Mouse (Mus musculus) layer of hippocampus, postnatal 14 days (tissue): ENCODE measurements around the gene Card10. TPM values are rescaled to one million over a fixed set of nuclear protein-coding genes. Genes with fewer than 3 reads are reported as not detected.

Experiments used
- DNase-seq, 2 experiments: peaks; one replicate each; pipeline ENCODE4 v3.0.0; 2021 to 2022; ENCODE audit warnings: low spot score in 2 of 2, mixed read lengths in 1 of 2
- total RNA-seq, 2 experiments: library from RNA; stranded (reverse); gene quantifications; 2 replicates each; pipeline ENCODE4 v1.2.3; 2021

Gene Card10
- total RNA-seq, 2 experiments from 2014 or later: 4.8 to 4.9 TPM

DNA sequence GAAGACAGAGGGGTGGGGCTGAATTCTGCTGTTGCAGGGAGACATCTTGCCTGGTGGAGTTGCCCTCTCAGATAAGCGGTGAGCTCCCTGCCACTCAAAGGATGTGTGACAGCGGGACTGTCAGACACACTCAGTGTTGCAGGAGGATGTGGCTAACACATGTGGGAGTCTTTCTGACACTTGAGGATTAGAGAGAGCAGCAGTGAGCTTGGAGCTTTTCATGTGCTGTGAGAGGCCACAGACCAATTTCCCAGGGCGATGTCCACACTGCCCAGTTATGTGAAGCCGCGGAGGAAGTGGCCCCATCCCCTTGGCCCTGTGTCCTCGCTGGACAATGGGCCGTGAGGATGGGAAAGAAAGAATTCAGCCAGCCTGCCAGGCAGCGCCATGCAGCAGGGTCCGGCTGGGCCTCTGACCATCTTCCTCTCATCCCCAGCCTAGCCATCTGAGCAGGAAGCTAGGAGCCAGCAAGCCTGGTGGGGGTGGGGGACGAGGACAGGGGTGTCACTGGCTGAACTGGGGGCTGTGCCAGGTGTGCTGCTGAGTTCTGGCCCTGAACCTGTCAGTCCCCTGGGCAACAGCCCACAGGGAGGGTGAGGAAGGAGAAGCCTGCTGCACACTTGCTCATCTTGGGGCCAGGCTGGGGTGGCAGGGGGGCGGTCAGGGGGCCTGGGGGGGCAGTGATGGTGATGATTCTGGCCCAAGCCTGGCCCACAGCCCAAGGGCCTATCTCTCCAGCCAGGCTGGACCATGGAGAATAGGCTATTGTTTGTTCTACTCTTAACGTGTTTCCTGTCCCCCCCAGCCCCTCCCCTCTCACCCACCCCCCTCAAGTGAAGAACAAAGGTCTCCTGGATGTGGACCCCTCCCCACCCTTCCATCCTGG, 32.6 kb upstream of the Card10 start:
- DNase-seq: no peak

DNA sequence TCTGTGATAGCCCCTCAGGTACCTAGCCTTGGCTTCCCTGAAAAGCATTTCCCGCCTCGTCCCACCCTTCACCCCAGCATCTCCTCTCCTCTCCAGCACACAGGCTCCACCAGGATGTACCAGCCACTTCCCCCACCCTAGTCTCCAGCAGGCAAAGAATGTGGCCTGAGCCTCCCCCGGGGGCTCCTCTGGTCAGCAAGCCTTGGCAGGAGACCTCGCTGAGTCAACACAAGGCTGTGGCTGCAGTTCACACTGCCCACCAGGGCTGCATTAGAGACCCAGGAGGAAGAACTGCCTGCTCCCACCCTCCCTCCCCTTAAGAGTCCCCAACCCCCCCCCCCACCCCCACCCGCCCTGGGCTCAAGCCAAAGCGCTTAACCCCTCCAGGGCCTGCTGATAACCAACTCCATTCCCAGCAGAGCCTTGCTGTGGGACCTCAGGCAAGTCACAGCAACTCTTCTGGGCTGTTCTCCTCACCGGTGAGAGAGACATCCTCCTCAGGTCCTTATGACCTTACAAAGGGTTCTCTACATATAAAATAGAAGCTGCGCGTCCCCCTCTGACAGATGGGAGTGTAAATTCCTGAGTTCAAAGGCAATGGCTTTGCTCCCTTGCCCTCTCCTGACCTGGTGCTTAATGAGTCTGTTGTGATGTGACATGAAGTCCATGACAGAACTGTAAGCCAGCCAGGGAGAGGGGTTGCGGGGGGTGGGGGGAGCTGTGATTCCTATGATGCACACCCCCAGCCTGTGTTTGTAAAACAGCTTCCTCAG, 31.6 kb upstream of the Card10 start:
- no peak for DNase-seq

DNA sequence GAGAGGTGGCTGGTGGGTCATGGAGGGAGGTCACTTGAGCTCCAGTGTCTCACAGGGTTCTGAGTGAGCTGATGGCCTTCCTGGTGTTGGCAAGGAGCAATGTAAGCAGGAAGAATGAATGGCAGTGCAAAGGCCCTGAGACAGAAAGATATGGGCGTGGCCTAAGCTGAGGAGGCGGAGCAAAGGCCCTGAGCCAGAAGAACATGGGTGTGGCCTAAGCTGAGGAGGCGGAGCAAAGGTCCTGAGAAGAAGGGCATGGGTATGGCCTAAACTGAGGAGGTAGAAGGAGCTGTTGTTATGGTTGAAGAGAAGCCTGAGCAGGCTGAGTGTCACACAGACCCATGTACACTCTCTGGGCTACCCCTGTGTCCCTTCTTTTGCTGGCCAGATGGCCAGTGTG, 30.7 kb upstream of the Card10 start:
- no peak for DNase-seq

DNA sequence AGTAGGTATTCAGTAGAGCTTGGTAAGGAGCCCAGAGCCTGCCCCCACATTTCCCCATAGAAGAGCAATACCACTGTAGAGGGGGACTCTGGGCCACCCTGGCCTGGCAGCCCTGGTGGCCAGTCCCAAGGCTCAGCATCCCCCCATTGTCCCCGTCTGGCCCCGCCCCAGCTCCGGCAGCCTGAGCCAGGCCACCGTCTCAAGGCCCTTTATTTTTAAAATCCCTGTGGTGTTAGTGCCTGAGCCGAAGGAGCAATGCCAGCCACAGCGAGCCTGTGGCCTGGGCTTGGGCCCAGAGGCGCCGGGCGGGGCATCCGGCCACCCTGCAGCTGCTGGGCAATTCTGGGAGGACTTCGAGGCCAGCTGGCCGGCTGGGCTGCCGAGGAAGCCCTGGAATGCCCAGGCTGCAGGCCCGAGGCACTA, 29.9 kb upstream of the Card10 start:
- DNase-seq: peak; percentile 75 to 83

DNA sequence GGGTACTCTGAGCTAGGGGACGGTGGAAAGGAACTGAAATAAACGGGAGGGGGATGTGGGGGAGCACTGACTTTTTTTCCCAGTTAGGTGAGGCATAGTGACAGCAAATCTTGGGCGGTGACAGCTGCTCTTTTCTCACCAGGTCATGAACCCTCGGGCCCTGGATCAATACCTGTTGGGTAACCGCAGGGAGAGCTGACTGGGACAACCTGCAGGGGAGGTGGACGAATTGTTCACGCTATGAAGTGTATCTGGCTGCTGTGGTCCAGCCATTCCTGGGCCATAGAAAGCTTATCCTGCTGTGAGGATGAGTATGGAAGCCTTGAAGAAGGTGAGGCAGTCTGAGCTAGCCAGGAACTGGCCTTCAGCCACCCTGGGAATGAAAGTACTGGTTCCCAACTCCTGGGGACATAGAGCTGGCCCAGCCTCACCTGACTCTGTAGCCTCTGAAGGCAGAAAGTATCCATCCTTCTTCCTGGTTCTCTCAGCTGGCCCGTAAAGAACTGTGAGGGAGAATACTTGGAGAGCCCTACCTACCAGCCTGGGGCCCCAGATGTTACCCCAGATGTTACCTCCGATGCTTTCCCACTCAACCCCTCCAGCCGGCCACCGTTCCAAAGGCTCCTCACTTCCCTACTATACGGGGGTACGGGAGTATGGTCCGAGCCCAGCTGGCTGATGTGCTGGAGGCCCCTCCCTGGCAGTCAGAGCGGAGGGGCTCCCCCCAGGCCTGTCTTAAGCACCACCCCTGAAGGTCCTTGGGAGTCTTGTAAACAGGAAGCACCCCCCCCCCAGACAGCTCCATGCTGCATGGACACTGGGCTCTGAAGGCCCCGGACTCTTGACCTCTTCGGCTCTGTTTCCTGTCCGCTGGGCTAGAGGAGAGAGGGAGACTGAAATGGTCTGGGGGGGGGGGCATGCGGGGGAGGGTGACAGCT, 29.1 kb upstream of the Card10 start:
- no peak for DNase-seq

DNA sequence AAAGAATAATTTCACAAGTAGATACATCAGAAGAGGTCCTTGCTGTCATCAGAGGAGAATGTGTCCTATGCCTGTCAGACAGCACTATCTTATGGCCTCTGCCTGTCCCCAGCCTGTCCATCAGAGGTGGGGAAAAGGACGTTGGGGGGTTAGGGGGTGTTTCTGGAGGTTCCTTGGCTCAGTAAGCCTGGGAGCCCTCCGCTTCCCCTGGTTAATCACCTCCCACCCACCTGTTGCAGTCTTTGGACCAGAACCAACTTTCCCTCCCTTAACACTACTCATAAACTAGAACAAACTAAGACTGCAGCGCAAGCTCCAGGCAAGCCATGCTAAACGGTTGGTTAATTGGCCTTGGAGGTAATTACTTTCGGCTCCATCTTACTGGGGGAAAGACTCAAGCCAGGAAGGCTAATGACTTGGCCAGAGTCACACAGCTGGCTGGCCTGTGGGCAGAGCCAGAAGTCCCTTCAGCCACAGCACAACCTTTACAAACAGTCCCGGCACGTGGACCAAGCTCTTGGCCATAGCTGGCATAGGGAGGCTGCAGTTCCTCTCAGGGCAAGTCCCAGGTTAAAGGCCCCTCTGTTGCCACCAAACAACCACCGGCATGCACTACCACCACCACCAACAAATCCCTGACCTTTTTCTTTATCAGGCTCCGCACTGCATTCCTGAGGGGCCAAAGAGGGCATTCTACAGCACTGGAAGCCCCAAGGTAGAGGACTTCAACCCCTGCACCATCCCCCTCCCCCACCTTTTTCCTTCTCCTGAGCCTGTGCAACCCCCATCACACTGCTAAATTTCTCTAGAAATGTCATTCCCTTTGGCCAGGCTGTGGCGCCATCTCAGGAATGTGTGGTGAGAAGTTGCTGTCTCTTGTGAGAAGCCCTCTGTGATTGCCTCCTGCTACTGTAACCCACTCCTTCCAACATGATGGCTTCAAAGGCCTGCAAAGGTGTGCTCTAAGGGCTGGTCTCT, 28.2 kb upstream of the Card10 start:
- DNase-seq: peak in 1 of 2 experiments; percentile 46

DNA sequence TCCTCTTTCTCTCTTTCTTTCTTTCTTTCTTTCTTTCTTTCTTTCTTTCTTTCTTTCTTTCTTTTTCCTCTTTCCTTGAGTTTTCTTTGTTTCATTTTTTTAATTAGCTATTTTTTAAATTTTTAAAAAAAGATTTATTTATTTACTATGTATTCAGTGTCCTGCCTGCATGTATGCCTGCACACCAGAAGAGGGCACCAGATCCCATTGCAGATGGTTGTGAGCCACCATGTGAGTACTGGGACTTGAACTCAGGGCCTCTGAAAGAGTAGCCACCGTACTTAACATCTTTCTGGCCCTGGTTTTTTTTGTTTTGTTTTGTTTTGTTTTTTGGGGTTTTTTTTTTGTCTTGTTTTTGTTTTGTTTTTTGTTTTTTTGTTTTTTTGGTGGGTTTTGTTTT, 26.8 kb upstream of the Card10 start:
- no peak for DNase-seq

DNA sequence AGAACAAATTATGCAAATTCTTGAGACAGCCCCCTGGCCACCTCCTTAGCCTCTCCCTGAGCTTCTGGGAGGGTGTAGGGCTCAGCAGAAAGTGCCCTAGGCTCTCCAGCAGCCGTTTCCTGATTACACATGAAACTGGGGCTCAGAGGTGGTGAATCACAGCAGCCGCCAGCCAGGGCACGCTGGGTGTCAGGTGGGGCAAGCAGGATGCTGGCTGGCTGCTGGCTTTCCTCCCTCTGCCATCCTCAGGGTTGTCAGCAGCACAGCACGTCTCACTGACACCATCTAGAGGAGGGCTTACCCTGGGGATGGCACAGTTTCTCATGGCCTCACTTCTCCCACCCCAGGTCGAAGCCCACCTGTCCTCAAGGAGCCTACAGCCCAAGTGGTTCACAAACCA, 25.5 kb upstream of the Card10 start:
- DNase-seq: no peak

DNA sequence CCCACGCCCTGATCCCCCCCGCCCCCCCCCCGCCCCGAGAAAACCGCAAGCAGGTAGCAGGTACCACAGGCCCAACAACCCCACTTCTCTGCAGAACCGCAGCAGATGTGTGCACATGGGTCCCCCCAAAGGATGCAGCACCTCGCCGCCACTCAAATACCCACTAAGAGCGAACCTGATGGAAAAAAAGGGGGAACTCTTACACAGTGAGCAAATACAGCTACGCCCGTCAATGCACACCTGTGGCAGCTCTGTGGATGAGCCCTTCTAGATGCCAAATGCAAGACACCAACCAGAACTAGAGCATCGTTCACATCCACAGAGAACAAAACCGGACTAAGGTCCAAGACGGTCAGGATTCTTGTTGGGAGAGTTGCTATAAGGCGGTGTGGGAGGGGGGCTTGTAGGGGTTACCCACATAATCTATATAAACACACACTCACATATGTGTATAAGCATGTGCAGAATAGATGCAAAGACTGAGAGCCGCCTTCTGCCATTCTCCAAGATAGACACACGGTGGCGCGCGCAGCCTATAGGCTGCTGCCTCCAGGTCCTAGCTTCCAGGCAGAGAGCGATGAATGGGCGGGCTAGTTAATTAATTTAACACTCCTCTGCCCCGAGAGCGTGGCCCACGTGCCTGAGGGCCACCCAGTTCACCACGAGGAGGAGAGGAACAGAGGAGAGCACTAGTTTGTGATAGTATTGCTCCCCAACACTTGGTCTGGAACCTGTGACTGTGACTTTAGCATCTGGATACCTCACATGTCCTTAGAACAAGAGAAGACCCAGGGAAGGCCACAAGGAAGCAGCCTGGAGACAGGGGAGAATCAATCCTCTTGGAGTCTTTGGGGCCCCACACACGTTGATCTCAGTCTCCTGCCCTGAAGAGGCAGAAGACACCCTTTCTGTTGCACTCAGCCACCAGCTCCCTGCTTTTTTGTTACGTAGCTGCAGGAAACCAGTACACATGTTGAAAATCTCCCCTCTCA, 23.7 kb upstream of the Card10 start:
- DNase-seq: peak; percentile 65 to 79

DNA sequence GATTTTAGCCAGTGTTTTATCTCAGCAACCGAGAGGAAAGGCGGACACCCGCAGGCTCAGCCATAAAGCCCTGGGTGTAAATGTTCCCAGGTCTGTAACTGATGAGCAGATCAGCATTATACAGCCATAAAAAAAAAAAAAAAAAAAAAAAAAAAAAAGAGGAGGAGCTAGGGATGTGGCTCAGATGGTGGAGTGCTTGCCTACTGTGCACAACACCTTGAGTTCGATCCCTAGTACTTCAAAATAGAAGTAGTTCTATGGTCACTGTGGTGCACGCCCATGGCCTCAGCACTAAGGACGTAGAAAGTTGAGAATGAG, 13.2 kb upstream of the Card10 start:
- no peak for DNase-seq

DNA sequence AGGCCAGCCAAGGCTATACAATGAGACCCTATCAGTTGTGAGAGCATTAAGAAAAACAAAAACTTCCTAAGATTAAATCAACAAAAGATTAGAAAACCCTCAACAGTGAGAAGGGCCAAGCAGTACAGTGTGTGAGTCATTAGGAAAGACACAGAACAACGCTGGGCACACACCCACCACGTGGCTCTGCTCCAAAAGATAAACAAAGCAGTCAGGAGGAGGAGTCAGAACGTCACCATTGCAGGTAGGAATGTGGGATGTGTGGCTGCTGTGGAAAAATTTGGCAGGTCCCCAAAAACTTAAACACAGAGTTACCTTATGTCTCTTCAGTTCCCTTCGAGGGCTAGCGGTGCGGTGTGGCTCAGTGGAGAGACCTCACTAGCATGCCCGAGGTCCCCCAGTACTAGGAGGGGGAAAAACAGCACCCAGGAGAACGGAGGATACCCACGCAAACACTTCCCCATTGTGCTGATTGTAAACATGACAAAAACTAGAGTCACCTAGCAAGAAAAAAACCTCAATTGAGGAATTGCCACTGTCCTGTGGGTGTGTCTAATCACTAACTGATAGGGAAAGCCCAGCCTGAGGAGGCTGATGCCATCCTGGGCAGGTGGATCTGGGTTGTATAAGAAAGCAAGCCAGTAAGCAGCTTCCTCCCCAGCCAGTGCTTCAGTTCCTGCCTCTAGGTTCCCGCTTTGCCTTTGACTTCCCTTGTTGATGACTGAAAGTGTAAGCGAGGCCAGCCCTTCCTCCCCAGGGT, 12.7 kb upstream of the Card10 start:
- no peak for DNase-seq

DNA sequence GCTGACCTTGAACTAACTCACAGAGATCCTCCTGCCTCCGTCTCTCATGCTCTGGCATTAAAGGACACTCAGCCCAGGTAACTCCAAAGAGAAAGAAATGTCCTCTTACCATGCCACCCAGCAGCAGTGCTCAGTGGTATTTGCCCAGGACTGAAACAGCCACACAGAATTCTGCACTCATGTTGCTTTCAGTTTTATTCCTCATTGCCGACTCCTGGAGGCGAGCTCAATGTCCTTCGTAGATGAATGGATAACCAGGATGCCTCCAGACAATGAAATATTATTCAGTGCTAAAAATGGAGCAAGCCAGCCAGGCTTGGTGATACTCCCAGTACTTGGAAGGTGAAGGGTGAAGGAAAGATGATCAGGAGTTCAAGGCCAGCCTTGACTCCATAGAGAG, 10.8 kb upstream of the Card10 start:
- no peak for DNase-seq

DNA sequence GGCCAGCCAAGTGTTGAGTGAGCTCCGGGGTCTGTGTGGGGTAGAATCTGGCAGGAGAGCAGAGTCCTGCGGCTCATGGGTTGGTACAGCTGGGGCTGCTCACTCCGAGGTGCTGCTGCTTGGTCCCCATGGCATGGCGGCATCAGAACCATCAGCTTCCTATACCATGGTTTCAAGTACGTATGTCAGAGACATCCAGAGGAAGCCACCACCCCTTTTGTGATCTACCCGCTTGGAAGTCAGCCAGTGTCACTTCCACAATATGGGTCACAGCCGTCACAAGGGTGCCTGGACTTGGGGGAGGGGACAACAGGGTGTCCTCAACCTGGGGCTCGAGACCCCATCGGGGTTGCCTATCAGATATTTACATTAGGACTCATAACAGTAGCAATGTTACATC, 7.3 kb upstream of the Card10 start:
- no peak for DNase-seq

DNA sequence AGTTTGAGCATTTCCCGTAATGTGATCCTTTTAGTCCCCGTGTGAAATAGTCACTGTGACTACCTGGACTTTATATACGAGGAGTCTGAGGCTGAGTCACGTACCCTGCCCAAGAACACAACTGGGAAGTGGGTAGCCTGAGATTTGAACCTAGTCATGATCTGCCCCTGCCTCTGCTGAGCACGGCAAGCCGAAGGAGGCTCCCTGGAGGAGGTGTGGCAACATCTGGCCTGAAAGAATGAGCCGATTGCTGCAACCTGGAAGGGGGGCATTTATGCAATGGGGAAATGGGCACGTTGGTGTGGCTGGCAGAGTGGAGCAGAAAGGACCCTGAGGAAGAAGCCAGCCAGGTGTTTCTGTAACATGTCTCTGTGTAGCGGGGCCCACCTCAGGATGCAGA, 6.9 kb upstream of the Card10 start:
- no peak for DNase-seq

DNA sequence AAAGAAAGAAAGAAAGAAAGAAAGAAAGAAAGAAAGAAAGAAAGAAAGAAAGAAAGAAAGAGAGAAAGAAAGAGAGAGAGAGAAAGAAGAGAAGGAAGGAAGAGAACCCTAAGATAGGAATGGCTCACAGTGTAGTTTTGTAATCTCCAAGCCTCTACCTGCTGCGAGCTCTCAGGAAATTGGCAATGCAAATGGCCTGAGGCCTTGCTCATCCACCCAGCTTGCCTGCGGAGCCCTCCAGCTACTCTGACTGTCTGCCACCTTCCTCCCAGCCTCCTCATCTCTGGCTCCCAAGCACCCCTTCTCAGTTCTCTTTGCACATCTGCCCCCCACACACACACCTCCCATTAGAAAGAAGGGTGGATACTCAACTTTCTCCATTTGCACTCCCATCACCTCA, 6.1 kb upstream of the Card10 start:
- DNase-seq: no peak

DNA sequence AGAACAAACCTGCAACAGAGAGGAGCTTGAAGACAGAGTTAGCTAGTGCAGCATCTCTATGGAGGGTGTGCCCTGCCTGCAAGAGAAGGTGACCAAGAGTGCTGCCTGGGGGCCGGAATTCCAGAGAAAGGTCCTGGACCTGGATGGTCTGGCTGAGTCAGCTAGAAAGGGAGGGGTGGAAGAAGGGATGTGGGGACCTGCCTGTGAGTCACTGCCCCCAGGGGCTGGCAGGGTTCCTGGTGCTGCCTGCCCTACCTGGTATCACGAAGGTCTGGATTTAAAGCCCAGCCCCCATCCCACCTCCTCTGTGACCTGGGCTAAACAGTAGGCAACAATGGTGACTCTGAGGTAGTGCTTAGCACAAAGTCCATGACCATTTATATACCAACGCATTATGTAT, 4.3 kb upstream of the Card10 start:
- DNase-seq: no peak

DNA sequence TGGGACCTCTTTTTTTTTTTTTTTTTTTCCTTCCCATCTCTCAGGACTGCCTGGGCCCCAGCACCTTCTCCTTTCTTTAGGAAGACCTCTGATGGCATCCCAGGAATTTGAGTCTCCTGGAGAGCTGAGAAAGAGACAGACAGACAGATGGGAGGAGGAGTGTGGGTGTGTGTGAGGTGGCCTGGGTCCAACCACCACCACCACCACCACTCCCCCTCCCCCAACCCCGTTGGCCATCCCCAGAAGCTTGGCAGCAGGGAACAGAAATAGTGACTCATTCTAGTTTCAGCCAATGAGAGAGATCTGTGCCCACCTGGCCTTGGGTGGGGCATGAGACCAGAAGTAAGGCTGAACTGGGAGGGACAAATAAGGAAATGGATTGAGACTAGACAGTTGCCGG, 3.8 kb upstream of the Card10 start:
- DNase-seq: no peak

DNA sequence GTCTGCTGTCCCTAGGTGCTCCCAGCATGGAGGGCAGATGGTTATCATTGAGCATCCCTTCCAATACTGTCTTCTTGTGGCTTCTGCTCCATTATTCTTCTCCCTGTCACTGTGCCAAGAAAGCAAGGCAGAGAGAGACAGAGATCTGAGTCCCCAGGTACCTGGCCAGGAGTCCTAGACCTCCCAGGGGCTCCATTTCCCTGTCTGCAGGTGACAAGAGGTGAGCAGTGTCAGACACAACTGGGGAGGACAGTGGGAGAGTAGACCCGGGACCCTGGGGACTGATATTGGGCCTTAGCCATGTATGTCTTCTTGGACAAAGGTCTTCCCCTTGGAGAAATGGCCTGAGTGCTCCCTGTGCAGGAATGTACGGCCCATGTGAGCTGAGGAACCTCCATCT, 2.5 kb upstream of the Card10 start:
- DNase-seq: no peak
